Mouse (Mus musculus): ENCODE measurements around the gene Emilin3. TPM values are rescaled to one million over a fixed set of nuclear protein-coding genes. Genes with fewer than 3 reads are reported as not detected.
A peak's percentile ranks its signal among the peaks of the same experiment; 100 is the strongest.

Gene Emilin3
- total RNA-seq, 2 experiments from 2014 or later, result 13.0 to 14.5 TPM

DNA sequence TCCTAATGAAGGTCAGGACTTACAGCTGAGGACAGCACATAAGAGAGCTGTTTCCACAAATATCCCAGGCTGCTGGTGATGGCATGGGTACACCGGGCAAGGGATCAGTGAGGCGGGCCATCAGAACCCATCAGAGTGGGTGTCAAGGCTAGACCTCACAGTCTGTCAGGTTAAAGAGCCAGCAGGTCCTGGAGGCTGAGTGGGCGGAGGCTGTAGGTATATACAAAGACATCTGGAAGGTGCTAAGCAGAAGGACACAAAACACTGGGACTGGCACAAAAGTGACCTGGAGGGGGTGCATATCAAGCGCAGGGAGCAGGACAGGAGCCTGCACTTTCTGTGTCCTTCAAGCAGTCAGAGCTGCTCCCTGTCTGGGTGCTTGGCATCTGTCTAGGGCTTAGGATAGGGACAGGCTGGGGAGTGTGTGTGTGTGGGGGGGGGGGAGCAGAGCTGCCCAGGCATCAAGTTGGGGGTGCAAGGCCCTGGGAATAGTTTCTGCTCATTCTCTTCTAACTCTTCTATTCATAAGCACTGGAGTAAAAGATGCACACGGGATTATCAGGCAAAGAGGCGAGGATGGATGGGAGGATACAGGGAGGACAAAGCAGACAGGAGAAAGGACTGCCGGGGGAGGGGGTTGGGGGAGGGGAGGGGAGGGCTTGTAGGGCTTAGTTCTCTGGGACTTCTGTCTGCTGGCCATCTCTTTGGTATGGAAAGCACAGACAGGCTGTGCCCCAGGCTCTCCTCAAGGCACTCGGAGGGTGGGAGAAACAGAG lies 6.2 kb upstream of the Emilin3 start:
- intact Hi-C loops (cut with DNase I), result no loop called here
- DNase-seq, result no peak

DNA sequence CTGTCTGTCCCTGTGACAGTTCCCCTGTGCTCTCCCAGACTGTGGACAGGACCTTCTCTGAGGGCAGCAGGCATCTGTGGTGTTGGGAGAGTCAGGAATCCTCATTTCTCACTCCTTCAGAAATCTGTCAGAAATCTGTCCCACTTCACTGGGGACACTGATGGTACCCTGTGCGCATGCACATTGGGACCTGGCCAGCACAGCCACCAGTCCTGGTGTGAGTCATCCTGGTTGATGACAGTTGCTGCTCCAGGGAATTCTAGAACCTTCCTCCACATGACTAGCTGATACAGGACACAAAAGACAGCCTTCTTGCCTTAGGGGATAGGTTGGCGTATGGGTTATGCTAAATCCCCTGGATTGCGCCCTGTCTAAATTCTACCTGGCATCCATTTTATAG lies 5.2 kb upstream of the Emilin3 start:
- peak in 1 of 2 experiments; percentile 15 for DNase-seq
- intact Hi-C loops (cut with DNase I), result no loop called here

DNA sequence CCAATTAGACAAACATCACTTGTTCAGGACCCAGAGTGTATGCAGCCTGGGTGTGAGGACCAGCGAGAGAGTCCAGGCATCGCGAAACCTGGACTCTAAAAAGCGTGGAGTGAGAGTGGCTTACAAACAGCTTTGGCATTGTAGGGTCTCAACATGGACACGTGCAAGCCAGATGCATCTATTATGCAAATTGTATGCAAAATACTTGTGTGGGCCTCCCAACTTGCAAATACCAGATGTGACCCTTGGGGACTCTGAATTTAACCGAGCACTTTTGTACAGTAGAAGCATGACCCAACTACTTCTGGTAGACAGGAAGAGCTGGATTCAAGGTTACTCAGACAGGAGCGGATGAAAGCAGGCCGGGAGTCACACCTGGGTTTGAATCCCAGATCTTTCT lies 4.6 kb upstream of the Emilin3 start:
- intact Hi-C loops (cut with DNase I), result no loop called here
- no peak for DNase-seq

DNA sequence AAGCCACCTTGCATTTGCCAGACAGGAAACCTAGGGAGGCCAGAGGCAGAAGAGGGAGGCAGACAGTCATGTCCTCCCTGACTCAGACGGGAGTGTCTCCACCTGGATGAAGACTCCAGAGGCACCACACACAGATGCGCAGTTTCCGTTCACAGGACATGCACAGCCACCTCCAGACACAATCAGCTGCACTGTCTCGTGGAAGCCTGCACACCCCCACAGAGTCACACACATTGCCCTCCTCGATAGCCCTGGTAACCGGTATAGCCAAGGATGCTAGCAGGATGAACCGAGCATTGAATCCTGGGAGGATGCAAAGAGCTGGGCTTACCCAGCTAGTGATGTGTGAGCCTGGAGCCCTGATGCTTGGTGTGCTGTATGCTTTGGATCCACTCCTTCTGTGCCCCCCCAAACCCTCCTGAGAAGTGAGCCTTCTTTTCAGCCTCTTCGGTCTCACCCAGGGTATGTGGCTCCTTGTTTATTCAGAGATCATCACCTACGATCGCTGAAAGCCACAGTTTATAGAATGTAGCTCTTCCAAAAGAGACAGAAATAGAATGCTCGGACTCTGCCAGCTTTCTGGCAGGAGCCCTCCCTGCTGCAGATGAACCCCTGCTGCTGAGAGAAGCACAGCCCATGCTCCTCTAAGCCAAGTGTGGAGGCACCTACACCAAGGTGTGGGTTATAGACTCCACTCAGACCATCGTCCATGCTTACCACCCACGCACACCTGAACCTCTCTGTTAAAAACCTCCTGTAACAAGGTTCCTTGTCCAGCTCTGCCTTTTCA lies 3.9 kb upstream of the Emilin3 start:
- intact Hi-C loops (cut with DNase I), result no loop called here
- DNase-seq, result no peak

DNA sequence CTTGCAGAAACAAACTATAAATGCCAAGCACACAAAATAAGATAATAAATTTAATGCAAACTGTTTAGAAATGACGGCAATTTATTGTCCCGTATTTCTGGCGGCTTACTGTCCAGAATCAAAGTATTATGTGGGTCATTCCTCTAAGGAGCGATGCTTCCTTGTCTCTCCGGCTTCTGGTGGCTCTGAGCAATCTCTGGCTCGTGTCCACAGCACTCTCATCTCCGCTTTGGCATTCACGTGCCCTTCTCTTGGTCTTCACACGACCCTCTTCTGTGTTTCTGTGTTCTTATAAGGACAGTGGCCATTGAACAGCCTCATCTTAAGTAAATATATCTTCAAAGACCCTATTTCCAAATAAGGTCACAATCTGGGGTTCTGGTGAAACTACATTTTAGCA lies 2.5 kb upstream of the Emilin3 start:
- intact Hi-C loops (cut with DNase I), result no loop called here
- DNase-seq, result no peak

DNA sequence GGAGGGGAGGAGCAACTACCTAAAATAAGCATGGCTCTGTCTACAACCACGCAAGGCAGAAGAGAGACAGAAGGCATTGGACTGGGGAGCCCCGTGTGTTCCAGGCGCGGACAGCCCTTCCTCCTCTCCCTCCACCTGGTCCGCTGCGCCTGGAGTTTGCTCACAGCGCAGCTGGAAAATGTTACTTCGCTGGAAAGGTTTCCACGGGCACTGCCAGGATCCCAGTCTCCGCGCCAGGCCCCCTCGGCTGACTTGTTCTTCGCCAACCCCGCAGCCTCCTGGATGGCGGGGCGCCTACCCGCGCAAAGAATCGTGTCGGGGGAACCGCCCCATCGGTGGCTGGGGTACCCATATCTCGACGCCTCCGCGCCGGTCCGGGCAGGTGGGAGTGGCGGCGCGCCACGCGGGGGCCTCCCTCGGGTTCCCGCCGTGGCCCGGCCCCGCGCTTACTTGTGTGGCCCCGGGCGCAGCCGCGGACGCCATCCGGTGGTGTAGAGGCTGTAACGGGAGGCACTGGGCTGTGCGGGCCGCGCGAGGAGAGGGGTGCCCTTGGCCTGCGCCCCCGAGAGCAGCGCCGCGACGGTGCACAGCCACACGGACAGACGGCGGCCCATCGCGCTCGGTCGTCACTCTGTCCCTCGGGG lies 448 bp downstream of the Emilin3 start:
- DNase-seq, result peak; percentile 24 to 39
- intact Hi-C loops (cut with DNase I), result no loop called here

DNA sequence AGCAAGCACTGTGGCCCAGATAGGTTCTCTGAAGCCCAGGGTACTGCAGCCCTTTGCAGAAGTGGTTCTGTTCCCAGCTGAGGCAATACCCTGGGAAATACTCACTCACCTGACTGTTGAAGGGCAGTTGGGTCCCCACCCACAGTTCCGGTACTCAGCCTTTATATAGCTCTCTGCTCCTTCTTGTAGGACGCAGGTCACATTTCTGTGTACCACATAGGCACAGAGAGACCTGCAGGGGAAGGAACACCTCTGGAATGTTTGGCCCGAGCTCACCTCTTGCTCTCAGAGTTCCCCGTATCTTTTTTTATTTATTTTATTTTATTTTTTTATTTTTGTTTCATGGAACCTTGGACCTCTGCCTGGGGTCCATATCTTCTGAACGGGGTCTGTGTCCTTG lies 1.5 kb downstream of the Emilin3 start:
- intact Hi-C loops (cut with DNase I), result no loop called here

DNA sequence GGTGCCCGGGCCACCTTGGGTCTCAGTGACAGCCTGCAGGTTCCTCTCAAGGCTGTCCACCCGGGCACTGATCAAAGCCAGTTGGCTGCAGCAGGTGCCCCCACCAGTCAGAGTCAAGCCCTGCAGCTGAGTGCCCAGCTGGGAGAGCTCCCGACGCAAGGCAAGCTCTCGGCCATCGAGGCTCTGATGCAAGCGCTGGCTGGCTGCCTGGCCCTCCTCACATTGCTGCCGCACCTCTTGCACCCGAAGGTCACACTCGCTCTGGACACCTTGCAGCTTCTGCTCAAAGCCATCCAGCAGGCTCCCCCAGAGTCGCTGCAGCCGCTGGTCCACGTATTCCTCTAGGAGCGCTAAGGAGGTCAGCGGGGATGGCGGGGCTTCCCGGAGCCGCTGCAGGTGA lies 3.5 kb downstream of the Emilin3 start:
- no peak for DNase-seq
- intact Hi-C loops (cut with DNase I), result no loop called here

More for the DNA sequence above, 1.5 kb downstream of the Emilin3 start:
- peak; percentile 27 to 35 for DNase-seq

DNA sequence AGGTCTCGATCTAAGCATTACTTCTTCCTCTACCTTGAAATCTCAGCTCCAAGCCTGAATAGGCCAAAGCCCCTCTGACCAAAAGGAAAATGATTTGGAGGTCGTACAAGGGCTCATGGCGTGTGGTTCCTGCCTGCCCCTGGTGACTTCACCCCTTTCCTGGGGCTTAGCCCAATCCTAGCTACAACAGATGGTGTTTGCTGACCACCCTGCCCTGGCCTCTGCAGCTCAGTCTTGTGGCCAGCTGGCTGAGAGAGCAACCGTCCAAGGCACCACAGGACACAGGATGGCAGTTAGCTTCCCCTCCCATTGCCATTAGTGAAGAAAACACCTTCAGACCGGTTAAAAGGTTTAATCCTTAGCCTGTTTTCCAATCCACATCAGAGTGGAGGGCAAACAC lies 6.0 kb downstream of the Emilin3 start:
- intact Hi-C loops (cut with DNase I), result no loop called here
- DNase-seq, result no peak

DNA sequence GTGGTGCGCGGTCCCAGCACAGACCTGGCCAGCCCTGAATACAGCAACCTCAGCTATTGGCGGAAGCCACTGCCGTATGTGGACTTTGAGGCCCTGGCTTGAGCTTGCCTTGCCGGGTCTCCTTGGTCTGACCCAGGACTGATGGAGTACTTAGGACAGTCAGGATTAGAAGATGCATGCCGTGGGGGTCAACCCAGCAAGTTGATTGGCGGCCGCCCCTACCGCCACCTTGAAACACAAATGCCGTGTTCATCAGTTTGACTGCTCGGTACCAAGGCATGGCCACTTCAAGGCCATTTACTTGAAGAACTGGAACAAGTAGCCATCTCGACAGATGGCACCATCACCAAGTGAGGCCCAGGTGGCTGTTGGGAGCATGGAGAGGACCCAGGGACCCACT lies 6.8 kb downstream of the Emilin3 start:
- DNase-seq, result no peak
- intact Hi-C loops (cut with DNase I), result no loop called here

DNA sequence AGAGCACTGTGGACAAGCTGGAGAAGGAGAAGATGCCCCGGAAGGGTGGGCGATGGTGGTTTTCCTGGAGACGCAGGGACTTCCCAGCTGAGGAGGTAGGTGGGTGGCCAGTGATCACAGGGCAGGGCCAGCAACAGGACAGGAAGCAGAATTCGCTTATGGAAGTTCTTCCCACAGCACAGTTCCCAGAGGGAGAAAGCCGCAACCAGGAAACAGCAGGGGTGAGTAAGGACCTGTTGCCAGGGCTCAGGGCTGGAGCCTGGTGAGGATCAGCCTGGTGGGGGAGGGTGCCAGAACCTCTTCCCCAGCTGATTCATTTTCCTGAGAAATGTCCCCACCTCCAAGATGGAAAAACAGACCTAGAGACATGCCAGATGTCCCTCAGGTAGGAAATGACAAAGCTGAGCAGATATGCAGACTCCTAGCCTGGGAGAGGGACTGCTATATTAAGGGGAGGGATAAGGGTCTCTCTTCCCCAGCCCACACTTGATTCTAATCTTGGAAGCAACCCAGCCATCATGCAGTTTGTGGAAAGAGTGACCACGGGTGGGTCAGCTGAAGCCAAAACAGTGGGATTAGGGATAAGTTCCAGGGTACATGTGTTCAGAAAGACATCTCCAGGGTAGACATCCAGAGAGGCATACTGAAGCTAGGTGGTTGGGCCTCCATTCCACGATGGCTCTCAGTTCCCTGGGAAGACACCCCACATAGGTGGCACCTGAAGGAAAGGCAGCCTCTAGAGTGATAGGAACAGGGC lies 10.3 kb downstream of the Emilin3 start:
- DNase-seq, result peak in 1 of 2 experiments; percentile 20
- intact Hi-C loops (cut with DNase I), result no loop called here

DNA sequence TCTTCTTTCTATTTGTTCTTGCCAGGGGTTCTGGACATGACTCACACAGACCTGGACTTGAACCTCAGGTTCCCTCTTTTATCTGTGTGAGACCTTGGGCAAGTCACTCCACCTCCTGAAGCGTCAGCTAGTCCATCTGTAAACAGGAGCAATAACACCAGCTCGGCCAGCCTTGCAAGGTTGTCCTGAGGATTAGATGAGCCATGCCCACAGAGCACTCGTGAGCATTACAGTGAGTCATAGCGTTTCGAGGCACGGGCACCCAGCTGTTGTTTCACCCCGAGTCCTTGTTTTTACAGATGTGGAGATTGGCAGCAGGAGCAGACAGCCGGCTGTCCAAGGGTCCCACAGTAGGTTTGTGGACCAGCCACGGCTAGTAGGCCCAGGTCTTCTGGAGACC lies 20.4 kb downstream of the Emilin3 start:
- intact Hi-C loops (cut with DNase I), result no loop called here
- no peak for DNase-seq

DNA sequence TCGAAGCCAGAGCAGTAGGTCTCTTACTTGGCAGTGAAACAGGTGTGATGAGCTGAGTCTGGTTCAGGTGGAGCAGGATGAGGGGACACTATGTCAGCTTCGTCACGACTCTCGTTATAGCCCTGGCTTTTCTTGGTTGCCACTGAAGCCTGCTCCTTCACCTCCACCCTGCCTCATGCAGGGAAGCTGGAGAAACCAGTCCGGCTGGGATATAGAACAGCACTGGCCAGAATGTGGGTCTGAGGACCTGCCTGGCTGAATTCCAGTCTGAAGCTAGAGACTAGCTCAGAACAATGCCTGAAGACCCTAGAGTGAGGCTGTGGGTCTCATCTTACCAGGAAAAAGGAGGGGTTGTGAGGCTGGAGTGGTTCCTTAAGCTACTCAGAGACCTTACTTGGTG lies 21.1 kb downstream of the Emilin3 start:
- DNase-seq, result no peak
- intact Hi-C loops (cut with DNase I), result no loop called here

DNA sequence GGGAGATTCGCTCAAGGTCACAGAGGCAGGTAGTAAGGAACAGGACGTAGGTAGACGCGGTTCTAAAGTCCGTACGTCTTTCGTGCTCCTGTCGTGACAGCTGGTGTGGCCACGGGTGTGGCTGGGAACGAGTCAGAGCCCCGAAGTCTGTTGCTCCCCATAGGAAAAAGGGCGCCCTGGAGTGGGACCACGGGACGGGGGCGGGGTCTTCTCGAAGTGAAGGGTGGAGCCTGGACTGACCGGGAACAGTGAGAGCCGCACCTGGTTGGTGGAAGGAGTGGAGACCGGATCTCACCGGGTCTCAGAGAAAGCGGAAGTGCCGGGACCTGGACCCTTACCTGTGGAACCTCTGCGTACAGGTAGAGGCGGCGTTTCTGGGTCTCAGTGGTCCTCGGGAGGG lies 24.3 kb downstream of the Emilin3 start:
- intact Hi-C loops (cut with DNase I), result loop anchor here (1.0 to 5.0 kb wide), 4 partner anchors 127 to 290 kb away; partner anchors contain the start of gene Plcg1
- peak in 1 of 2 experiments; percentile 58 for DNase-seq

DNA sequence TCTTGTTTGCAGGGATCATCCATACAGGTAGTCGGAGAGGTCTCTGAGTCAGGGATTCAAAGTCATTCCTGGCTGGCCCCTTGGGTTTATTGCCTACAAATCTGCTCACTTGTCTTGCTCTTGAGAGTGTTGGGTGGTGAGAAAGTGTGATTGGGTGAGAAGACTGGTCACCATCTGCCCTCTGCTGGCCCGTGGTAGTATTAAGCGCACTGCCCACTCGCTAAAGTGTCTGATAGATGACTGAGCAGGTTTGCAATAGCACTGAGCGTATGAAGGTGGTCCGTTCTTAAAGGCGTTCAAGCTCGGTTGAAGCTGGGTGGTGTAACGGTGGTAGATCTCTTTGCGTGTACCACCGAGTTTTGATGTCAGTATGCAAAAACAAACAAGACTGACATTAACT lies 24.8 kb downstream of the Emilin3 start:
- DNase-seq, result peak; percentile 90 to 91
- intact Hi-C loops (cut with DNase I), result loop anchor here (1.0 to 5.0 kb wide), 4 partner anchors 126 to 289 kb away; partner anchors contain the start of gene Plcg1

DNA sequence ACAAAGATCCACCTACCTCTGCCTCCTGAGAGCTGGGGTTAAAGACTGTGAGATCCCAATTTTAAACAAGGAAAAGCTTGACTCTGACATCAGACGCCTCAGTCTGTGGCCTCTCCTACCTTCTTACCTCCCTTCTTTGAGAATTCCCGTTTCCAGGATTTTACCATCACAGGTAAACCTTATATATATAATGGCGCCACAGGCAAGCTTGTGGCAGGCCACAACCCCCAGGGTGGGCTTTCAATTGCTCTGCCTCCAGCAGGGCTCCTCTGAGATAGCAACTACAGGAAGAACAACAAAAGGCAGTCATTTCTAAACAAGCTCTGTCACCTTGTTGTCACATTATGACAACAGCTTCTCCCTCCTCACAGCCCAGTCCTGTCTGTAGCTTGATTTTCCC lies 25.9 kb downstream of the Emilin3 start:
- DNase-seq, result no peak
- intact Hi-C loops (cut with DNase I), result loop anchor here (2.0 to 5.0 kb wide), 2 partner anchors 155 to 169 kb away; partner anchors contain the start of gene Plcg1

DNA sequence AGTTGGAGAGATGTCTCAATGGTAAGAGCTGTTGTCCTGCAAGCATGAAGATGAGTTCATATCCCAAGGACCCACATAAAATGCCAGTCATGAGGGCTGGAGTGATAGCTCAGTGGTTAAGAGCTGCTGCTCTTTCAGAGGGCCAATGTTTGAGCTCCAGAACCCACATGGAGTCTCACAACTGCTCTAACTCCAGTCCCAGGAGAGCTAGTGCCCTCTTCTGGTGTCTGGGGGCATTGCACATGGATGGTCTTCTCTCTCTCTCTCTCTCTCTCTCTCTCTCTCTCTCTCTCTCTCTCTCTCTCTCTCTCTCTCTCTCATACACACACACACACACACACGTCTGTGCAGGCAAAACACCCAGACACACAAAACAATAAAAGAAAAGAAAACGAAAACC lies 27.3 kb downstream of the Emilin3 start:
- DNase-seq, result peak; percentile 45 to 68
- intact Hi-C loops (cut with DNase I), result loop anchor here (2.0 to 5.0 kb wide), 3 partner anchors 78 to 168 kb away; no protein-coding TSS in a partner anchor

DNA sequence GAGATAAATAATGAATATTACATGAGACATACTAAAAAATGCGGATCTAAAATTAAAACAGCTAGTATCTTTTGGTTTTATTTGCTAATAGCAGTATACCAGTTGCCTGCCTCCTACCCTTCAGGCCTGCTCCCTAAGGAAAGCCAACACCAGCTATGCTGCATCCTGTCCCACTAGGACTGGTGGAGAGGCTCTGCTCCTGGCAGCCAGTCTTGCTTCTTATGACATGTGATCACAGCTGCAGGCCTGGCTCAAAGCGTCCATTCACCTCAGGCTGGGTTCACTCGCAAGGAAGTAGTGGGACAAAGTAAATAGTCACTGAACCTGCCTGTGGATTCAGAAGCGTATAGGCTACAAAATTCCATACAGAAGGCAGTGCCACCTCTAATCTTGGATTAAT lies 28.2 kb downstream of the Emilin3 start:
- intact Hi-C loops (cut with DNase I), result loop anchor here (2.0 to 5.0 kb wide), 2 partner anchors 77 to 92 kb away; no protein-coding TSS in a partner anchor

DNA sequence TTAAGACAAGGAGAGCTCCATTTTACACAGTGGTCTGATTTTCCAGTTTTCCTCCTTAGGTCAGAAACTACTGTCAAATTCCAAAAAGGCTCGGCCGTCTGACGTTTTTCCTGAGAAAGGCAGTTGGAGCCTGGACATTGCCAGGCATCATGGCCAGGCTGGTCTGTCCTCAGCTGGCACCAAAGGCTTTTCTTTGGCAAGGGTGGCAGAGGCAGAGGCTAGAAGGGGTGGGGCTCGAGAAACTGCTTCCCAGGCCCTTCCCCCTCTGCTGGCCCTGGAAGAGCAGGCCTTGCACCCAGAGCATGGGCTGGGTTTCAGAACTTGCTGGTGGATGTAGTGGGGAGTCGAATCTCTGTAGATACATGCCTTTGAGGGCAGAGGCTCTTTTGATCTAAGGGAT lies 29.7 kb downstream of the Emilin3 start:
- intact Hi-C loops (cut with DNase I), result loop anchor here (5.0 kb wide), 1 partner anchor 90 kb away; no protein-coding TSS in a partner anchor
- peak in 1 of 2 experiments; percentile 22 for DNase-seq

More for the DNA sequence above, 28.2 kb downstream of the Emilin3 start:
- DNase-seq, result peak; percentile 82 to 85

DNA sequence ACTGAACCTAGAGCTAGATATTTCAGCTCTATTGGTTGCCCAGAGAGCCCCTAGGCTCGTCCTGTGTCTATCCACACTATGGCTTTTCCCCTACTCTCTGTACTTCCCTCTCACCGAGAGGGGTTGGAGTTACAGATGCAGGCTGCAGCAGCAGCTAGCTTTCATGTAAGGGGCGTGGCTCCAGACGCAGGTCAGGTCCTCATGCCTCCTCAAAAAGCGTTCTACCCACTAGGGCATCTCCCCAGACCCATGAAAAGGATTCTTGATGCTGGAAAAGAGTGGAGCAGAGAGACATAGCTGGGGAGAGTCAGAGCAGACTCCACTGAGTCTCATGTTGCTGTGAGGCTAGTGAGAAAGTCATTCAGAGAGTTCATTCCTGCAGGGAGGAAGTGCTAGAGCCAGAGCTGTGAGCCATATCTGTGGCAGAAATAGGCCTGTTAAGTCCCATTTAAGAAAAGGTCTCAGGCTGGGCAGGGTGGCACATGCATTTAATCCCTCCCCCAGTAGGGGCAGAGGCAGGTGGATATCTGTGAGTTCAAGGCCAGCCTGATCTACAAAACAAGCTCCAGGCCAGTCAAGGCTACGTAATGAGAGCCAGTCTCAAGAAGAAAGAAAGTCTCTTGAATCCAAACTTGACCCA lies 30.5 kb downstream of the Emilin3 start:
- intact Hi-C loops (cut with DNase I), result loop anchor here (5.0 kb wide), 1 partner anchor 89 kb away; no protein-coding TSS in a partner anchor
- DNase-seq, result peak in 1 of 2 experiments; percentile 12
